Mouse (Mus musculus) T-helper 17 cell (primary cell): ENCODE measurements at regions not wholly inside any gene's neighbourhood (a gene's known extent, or its start where the extent isn't known, plus 50 kb on each side); places are given as distances from the start of the nearest gene placed in this dataset.

ENCODE experiments used
- in situ Hi-C, 2 experiments: fragments of 300-600 bp; cut with MboI, MseI; formaldehyde crosslinking; loops; 1 replicate in 1 of 2; 2 replicates in 1 of 2; pipeline ENCODE4 v1.15.1; 2025; ENCODE audit warnings: high pct_unique_total_duplicates in 2 of 2

- in situ Hi-C loops, result loop anchor here in 1 of 2 experiments (10.0 kb wide), 1 partner anchor 308 kb away; no protein-coding TSS in a partner anchor
Observed at GRCm38 (mm10) chr14:120146312-120146711, 104.1 kb upstream of the Oxgr1 start.

DNA sequence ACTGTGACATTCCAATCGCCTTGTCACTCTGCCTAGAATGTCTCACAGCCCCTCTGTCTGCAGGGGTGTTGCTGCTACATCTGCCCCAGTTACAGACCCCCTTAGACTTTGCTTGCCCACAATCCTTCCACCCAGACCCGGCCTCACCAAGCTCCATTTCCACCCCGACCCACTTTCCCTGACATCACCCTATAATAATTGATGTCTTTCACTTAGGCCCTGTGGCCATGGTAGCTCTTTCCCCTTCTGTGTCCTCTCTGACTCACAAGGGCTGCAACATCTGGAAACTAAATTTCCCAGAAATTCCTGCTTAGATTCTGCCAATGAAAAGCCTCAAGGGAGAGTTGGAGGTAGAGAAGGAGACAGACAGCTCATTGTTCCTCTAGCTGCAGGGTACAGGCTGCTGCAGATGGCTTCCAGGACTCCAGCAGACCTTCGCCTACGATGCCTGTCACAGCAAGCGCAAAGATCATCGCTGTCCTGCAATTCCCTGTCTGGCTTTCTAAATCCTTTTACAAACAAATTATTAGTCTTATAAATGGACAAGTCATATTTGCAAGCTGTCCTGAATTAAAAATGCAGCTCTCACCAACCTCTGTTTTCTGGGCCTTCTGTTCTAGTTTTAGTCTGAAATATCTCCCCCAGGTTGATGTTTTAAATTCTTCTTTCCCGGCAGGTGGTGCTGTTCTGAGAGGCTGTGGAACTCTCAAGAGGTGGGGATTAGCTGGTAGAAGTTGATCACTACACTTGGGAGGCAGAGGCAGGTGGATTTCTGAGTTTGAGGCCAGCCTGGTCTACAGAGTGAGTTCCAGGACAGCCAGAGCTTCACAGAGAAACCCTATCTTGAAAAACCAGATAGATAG, 104.9 kb upstream of the Oxgr1 start:
- in situ Hi-C loops, result loop anchor here in 1 of 2 experiments (10.0 kb wide), 1 partner anchor 308 kb away; no protein-coding TSS in a partner anchor

- in situ Hi-C loops, result loop anchor here in 1 of 2 experiments (10.0 kb wide), 1 partner anchor 306 kb away; no protein-coding TSS in a partner anchor
Observed at GRCm38 (mm10) chr14:120148803-120149202, 106.6 kb upstream of the Oxgr1 start.

GRCm38 (mm10) chr14:120149341-120149741, 107.1 kb upstream of the Oxgr1 start:
- in situ Hi-C loops, result loop anchor here in 1 of 2 experiments (10.0 kb wide), 1 partner anchor 305 kb away; no protein-coding TSS in a partner anchor

DNA sequence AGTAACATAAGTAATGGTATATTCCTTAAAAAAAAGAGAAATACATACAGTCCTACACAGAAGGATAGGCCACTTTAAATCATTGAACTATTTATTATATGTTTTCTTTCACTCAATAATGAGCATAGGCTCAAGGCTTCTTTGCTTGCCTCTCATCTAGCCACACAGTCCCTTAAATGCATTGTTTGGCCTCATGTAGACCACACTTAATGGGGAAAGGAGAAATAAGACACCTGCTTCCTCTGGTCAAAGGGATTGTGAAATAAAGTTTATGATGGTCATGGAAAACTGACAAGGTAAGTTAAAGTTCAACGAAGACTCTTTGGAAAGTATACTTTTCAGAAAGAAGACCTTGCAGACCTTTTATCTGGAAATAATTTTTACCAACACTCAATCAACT, 108.4 kb upstream of the Oxgr1 start:
- in situ Hi-C loops, result loop anchor here in 1 of 2 experiments (10.0 kb wide), 1 partner anchor 1806 kb away; no protein-coding TSS in a partner anchor

DNA sequence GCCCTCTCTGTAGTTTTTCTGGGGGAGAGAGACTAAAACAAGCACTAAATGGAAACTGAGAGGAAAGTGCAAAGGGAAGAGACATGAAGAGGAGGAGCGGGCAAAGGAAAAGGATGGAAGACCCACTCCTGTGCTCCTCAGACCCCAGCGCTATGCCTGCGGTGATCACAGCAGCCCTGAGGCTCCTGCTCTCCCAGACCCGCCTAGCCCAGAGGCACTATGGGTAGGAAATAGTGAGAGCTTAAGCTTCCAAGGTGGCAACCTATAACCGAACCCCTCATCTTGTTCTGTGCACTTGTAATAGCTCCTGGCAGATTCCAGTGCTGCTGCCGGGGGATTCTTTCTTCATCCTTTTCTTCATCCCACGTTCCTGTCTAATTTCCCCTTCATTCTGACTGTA, 112.2 kb upstream of the Oxgr1 start:
- in situ Hi-C loops, result loop anchor here in 1 of 2 experiments (10.0 kb wide), 1 partner anchor 1810 kb away; no protein-coding TSS in a partner anchor

DNA sequence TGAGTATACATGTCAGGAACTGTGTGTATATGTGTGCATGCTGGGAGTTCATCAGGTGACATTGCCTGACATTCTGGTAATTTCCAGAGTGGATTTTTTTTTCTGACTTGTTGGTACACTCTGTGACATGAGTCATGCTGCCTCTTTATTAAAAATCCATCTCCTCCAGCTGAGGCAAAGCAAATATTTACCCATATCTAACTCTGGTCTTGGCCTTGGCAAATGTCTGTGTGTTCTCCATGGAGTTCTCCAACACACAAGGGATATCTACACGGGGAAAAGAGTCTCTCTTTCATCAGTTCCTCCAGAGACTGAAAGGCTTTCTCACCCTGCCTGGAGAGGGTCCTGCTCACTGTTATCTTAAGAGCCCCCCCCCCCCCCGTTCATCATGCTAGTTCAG, 111.3 kb upstream of the Mbnl2 start:
- in situ Hi-C loops, result no loop called here

GRCm38 (mm10) chr14:120165496-120166045, 109.9 kb upstream of the Mbnl2 start:
- in situ Hi-C loops, result loop anchor here in 1 of 2 experiments (5.0 kb wide), 1 partner anchor 42 kb away; no protein-coding TSS in a partner anchor

GRCm38 (mm10) chr14:120170733-120171132, 104.7 kb upstream of the Mbnl2 start:
- in situ Hi-C loops, result loop anchor here in 1 of 2 experiments (10.0 kb wide), 1 partner anchor 816 kb away; no protein-coding TSS in a partner anchor

DNA sequence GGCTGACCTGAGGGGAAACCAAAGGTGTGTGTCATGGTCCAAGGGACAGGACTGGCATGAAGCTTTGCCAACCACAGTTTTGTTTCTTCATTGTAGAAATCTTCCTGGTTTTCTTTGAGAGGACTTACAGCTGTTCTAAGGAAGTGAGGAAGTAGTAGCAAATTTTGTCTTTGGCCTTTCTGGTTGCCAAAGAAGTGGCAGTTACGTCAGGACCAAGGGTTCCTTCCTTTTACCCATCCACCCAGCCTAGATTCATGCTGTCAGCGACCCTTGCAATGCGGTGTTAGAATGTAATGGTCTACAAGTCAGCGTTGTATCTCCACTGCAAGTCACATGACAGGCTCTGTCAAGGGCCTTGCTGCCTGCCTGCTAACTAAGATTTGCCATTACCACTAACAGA, 103.4 kb upstream of the Mbnl2 start:
- in situ Hi-C loops, result loop anchor here in 1 of 2 experiments (10.0 kb wide), 1 partner anchor 817 kb away; no protein-coding TSS in a partner anchor

GRCm38 (mm10) chr14:120172844-120173243, 102.6 kb upstream of the Mbnl2 start:
- in situ Hi-C loops, result loop anchor here in 1 of 2 experiments (10.0 kb wide), 1 partner anchor 818 kb away; no protein-coding TSS in a partner anchor

GRCm38 (mm10) chr14:120174615-120175014, 100.9 kb upstream of the Mbnl2 start:
- in situ Hi-C loops, result loop anchor here in 1 of 2 experiments (10.0 kb wide), 1 partner anchor 820 kb away; no protein-coding TSS in a partner anchor

DNA sequence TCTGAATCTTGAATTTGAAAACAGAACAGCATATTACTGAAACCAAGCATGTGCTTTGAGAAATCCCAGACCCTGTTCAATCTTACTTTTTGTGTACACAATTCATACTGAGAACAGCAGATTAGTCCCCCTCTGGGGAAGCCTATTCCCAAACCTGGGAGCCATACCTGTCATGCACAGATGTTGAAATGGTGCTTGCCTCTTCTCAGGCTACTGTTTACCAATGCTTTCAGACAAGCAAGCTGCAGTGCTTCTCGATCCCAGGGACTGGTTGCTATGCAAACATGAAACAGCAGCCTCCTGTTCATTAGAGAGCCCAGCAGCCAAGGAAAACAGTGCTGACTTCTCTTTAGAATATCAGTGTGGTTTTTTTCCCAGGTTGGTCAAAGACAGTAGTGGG, 80.3 kb upstream of the Mbnl2 start:
- in situ Hi-C loops, result no loop called here

DNA sequence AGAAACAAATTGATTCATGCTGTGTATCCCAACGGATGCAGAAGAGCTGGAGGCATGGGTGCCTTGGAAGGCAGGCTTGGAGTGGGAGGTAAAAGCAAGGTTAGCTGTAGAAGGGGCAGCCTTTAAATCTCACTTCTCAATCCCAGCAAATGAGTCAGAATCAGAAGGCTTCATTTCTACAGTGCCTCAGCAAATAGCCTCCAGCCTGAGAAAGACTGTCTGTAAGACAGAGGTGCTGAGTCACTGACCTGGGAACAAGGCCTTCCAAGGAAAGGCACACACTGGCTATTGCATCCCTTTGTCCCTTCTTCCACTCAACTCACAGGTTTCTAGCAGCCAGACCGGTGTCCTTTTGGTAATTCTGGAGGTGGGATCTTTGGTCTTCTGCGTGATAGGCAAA, 63.7 kb upstream of the Mbnl2 start:
- in situ Hi-C loops, result no loop called here

GRCm38 (mm10) chr14:120212626-120213025, 62.8 kb upstream of the Mbnl2 start:
- in situ Hi-C loops, result no loop called here

- in situ Hi-C loops, result no loop called here
Observed at GRCm38 (mm10) chr14:120219224-120219623, 56.2 kb upstream of the Mbnl2 start.

GRCm38 (mm10) chr14:120223528-120224201, 51.8 kb upstream of the Mbnl2 start:
- in situ Hi-C loops, result no loop called here

DNA sequence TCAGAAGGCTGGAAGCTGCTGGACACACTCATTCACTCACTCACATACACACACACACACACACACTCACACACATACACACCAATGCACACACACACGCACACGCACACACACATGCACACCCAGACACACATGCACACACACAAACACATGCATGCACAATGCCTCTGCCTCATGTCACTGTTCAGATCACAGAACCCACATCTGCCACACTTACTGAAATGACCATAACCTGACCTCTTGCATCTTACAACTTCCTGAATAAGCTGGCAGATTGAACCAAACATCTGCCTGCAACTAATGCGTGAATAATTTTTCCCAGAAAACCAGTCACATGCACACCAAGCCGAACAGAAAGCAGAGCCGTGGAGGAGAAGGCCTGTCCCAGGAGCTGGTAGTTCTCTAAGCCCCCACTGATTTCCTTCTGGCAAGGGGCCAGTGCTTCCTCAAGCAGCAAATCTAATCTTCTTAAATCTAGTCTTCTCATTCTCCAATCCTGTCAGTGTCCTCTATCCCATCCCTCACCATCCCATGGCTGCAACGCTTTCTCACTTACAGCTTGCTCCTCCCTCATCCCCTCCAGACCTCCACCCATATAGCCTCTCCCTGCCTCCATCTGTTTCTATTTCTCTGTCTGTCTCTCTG, 51.1 kb upstream of the Mbnl2 start:
- in situ Hi-C loops, result no loop called here

DNA sequence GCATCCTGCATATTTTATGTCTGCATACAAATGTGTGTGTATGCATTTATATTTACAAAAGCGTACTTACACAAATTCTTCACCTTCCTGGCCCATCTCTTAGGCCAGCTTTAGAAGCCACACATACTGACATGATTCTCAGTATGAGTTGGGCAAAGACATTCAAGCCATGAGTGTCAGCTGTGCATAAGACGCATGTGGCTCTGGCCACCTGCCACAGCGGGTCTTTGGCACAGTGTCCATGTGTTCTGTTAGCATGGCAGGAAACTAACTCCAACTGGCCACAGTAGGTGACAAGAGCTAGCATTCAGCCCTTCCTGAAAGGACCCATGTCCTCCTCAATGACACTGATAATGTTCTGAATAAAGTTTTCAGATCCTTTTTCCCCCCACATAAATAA, 49.8 kb upstream of the Mbnl2 start:
- in situ Hi-C loops, result no loop called here
